Mouse (Mus musculus) lung, postnatal 14 days (tissue): ENCODE results near the gene Fam163b.

ENCODE experiments used
- DNase-seq: peaks from one replicate; pipeline ENCODE4 v3.0.0; 2021

The Fam163b gene

GRCm38 (mm10) chr2:27085801-27086200, 56.5 kb downstream of the Fam163b start:
- no peak for DNase-seq

- no peak for DNase-seq
These were observed 57.3 kb downstream of the Fam163b start for GRCm38 (mm10) chr2:27084963-27085362.

GRCm38 (mm10) chr2:27083761-27084475, 58.4 kb downstream of the Fam163b start:
- peak; percentile 24 for DNase-seq

- DNase-seq, result peak; percentile 58
These were observed 62.6 kb downstream of the Fam163b start for GRCm38 (mm10) chr2:27079649-27080048.

GRCm38 (mm10) chr2:27079152-27079584, 63.1 kb downstream of the Fam163b start, which contains the start of gene Adamtsl2:
Gene Adamtsl2 (plus strand): TSS chr2:27079379.
- peak; percentile 89 for DNase-seq

GRCm38 (mm10) chr2:27078312-27078711, 64.0 kb downstream of the Fam163b start:
- DNase-seq, result peak; percentile 21

- DNase-seq, result peak; percentile 57
These were observed 64.5 kb downstream of the Fam163b start for GRCm38 (mm10) chr2:27077655-27078244.

- DNase-seq, result peak; percentile 73
These were observed 66.8 kb downstream of the Fam163b start for GRCm38 (mm10) chr2:27075485-27075884.

GRCm38 (mm10) chr2:27074804-27075203, 67.5 kb downstream of the Fam163b start:
- peak; percentile 57 for DNase-seq

GRCm38 (mm10) chr2:27073407-27073806, 68.9 kb downstream of the Fam163b start:
- DNase-seq, result no peak

- DNase-seq, result no peak
These were observed 70.3 kb downstream of the Fam163b start, which contains the start of gene Mymk for GRCm38 (mm10) chr2:27071978-27072377. Gene Mymk (minus strand): TSS chr2:27072179.

GRCm38 (mm10) chr2:27071137-27071536, 71.2 kb downstream of the Fam163b start:
- peak; percentile 84 for DNase-seq

GRCm38 (mm10) chr2:27070247-27070813, 72.0 kb downstream of the Fam163b start:
- DNase-seq, result no peak

- DNase-seq, result no peak
These were observed 72.6 kb downstream of the Fam163b start for GRCm38 (mm10) chr2:27069646-27070045.

- no peak for DNase-seq
These were observed 74.3 kb downstream of the Fam163b start for GRCm38 (mm10) chr2:27067996-27068395.

- no peak for DNase-seq
These were observed 75.2 kb downstream of the Fam163b start for GRCm38 (mm10) chr2:27067124-27067523.
